Mouse (Mus musculus) embryonic facial prominence, embryonic 15.5 days (tissue): ENCODE data around the gene Mzf1. TPM values are rescaled to one million over a fixed set of nuclear protein-coding genes. Genes with fewer than 3 reads are reported as not detected.

Experiments
- ATAC-seq: fragments of 200-750 bp; cut with Nextera tagmentation; 2 replicates; pipeline ENCODE4 v1.8.0; 2017; ENCODE audit warnings: low read depth, moderate TSS enrichment; ENCODE audit not compliant: insufficient number of reproducible peaks, low FRiP score, low TSS enrichment
- H3K27ac ChIP-seq: fragments of 300-500 bp; sonication (generic); replicated peaks from 2 replicates; pipeline ENCODE4 v1.5.1; 2015; ENCODE audit warnings: mild to moderate bottlenecking, inconsistent platforms
- H3K27me3 ChIP-seq: fragments of 300-500 bp; sonication (generic); 2 replicates; pipeline ENCODE4 v1.6.1; 2015; ENCODE audit warnings: inconsistent platforms
- H3K36me3 ChIP-seq: fragments of 300-500 bp; sonication (generic); 2 replicates; pipeline ENCODE4 v1.6.1; 2015; ENCODE audit warnings: mild to moderate bottlenecking, inconsistent platforms
- H3K4me1 ChIP-seq: fragments of 300-500 bp; sonication (generic); 2 replicates; pipeline ENCODE4 v1.6.1; 2015; ENCODE audit warnings: inconsistent platforms
- H3K4me2 ChIP-seq: fragments of 300-500 bp; sonication (generic); replicated peaks from 2 replicates; pipeline ENCODE4 v1.6.1; 2015; ENCODE audit warnings: mild to moderate bottlenecking, inconsistent platforms
- H3K4me3 ChIP-seq: fragments of 300-500 bp; sonication (generic); replicated peaks from 2 replicates; pipeline ENCODE4 v1.5.1; 2015; ENCODE audit warnings: mild to moderate bottlenecking, inconsistent platforms
- H3K9ac ChIP-seq: fragments of 300-500 bp; sonication (generic); 2 replicates; pipeline ENCODE4 v1.6.1; 2015; ENCODE audit warnings: inconsistent platforms
- H3K9me3 ChIP-seq: fragments of 300-500 bp; sonication (generic); replicated peaks from 2 replicates; pipeline ENCODE4 v1.6.1; 2016; ENCODE audit warnings: inconsistent platforms
- WGBS: fragments of 180-500 bp; shearing (Covaris S2); methylation state at CpG from one replicate; pipeline ENCODE4 v1.1.7; 2015; 5-methylcytosine and 5-hydroxymethylcytosine counted together
- polyA plus RNA-seq: library from polyadenylated mRNA; unstranded; fragments of >200 nt; fragmentation: Nextera tagmentation; extraction: Ambion mirVana; gene quantifications from 2 replicates; pipeline ENCODE4 v1.2.1, GENCODE M21; 2015

The Mzf1 gene
- polyA plus RNA-seq, 1 experiment from 2014 or later, result 4.4 TPM

GRCm38 (mm10) chr7:12998851-12999250, 55.7 kb downstream of the Mzf1 start, which contains the start of gene Trim28:
Gene Trim28 (plus strand): TSS chr7:12999114.
- 70% methylated on average over 3 of the region's 3 CpGs for WGBS
- Histone ChIP-seq H3K36me3 (no peaks in the 10 kb centered on the region; the same call in 1 of the 2 replicates), H3K4me3 (no peak within 1 kb of the TSS), H3K27ac (no peak within 1 kb of the TSS), H3K9ac (no peak within 1 kb of the TSS), H3K27me3 (no peaks in the 10 kb centered on the region), H3K9me3 (no peaks in the 10 kb centered on the region), H3K4me1 (no peaks in the 10 kb centered on the region), H3K4me2 (no peak within 1 kb of the TSS)
- ATAC-seq, result no peak

- no peak within 1 kb of the TSS for H3K4me2 ChIP-seq
These were observed 56.5 kb downstream of the Mzf1 start, which contains the start of gene Slc27a5 for GRCm38 (mm10) chr7:12998053-12998452. Gene Slc27a5 (minus strand): TSS chr7:12998192.

GRCm38 (mm10) chr7:12997230-12997629, 57.3 kb downstream of the Mzf1 start:
- 59% methylated on average over 5 of the region's 5 CpGs for WGBS
- no peak overlapping the region for H3K4me3 ChIP-seq
- no peaks in the 10 kb centered on the region for H3K4me1 ChIP-seq
- no peaks in the 10 kb centered on the region for H3K36me3 ChIP-seq
- H3K9me3 ChIP-seq, result no peaks in the 10 kb centered on the region
- no peak for ATAC-seq
- H3K4me2 ChIP-seq, result no peak overlapping the region
- H3K27ac ChIP-seq, result no peak overlapping the region
- no peaks in the 10 kb centered on the region for H3K27me3 ChIP-seq
- H3K9ac ChIP-seq, result no peak overlapping the region

More at GRCm38 (mm10) chr7:12998053-12998452, 56.5 kb downstream of the Mzf1 start, which contains the start of gene Slc27a5:
- 72% methylated on average over 5 of the region's 5 CpGs for WGBS
- no peak for ATAC-seq
- Histone ChIP-seq H3K4me1 (no peaks in the 10 kb centered on the region), H3K4me3 (no peak within 1 kb of the TSS), H3K27me3 (no peaks in the 10 kb centered on the region), H3K9ac (no peak within 1 kb of the TSS), H3K36me3 (no peaks in the 10 kb centered on the region), H3K9me3 (no peaks in the 10 kb centered on the region), H3K27ac (no peak within 1 kb of the TSS)

DNA sequence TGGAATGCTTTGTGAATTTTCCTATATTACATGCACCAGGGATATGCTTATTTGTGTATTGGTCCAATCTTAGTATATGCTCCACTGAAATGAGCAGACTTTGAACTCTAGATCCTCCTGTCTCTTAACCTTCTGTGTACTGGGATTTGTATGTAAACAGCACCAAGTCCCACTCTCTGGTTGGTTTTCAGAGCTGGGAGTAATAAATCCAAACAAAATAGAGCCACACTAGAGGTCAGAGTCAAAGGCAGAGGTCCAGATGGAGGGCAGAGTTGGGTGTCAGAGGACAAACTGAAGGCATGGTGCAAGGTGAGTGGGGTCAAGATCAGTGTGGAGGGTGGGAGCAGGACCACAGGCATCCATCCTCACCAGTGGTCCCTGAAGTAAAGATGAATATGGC, 58.7 kb downstream of the Mzf1 start:
- no peaks in the 10 kb centered on the region for H3K9me3 ChIP-seq
- no peak overlapping the region for H3K4me3 ChIP-seq
- no peaks in the 10 kb centered on the region for H3K27me3 ChIP-seq
- H3K27ac ChIP-seq, result no peak overlapping the region
- H3K4me2 ChIP-seq, result no peak overlapping the region
- H3K9ac ChIP-seq, result no peak overlapping the region
- no peaks in the 10 kb centered on the region for H3K4me1 ChIP-seq
- no peak for ATAC-seq
- no peaks in the 10 kb centered on the region for H3K36me3 ChIP-seq

- WGBS, result 91% methylated on average over 10 of the region's 10 CpGs
- Histone ChIP-seq H3K4me3 (no peak overlapping the region), H3K9me3 (no peaks in the 10 kb centered on the region), H3K27ac (no peak overlapping the region), H3K4me1 (no peaks in the 10 kb centered on the region), H3K27me3 (no peaks in the 10 kb centered on the region), H3K36me3 (no peaks in the 10 kb centered on the region), H3K9ac (no peak overlapping the region), H3K4me2 (no peak overlapping the region)
- no peak for ATAC-seq
These were observed 61.4 kb downstream of the Mzf1 start for GRCm38 (mm10) chr7:12993148-12993547.

Other genes with a start within 250 kb of the Mzf1 start
- gene Zfp329, start 235.9 kb downstream of the Mzf1 start, polyA plus RNA-seq, result 14.7 and 15.5 TPM in 2 replicates
- 36.6 and 39.7 TPM in 2 replicates for gene Zfp110, start 220.0 kb downstream of the Mzf1 start, polyA plus RNA-seq
- 5.0 and 5.1 TPM in 2 replicates for gene Zfp128, start 173.6 kb downstream of the Mzf1 start, polyA plus RNA-seq
- 17.5 and 17.7 TPM in 2 replicates for gene Zscan22, start 156.9 kb downstream of the Mzf1 start, polyA plus RNA-seq
- 1,070 and 1,140 TPM in 2 replicates for gene Rps5, start 132.5 kb downstream of the Mzf1 start, polyA plus RNA-seq
- 2.6 and 2.8 TPM in 2 replicates for gene Rnf225, start 127.3 kb downstream of the Mzf1 start, polyA plus RNA-seq
- 12.9 and 14.0 TPM in 2 replicates for gene Zfp324, start 88.9 kb downstream of the Mzf1 start, polyA plus RNA-seq
- gene Zfp446, start 76.9 kb downstream of the Mzf1 start, polyA plus RNA-seq, result 8.6 and 10.7 TPM in 2 replicates
- 0.20 TPM in 1 of 2 replicates, not detected in the other for gene Slc27a5, start 56.6 kb downstream of the Mzf1 start, polyA plus RNA-seq
- 279 and 290 TPM in 2 replicates for gene Trim28, start 55.6 kb downstream of the Mzf1 start, polyA plus RNA-seq
- gene Zbtb45, start 44.7 kb downstream of the Mzf1 start, polyA plus RNA-seq, result 26.0 and 29.4 TPM in 2 replicates
- gene Chmp2a, start 20.0 kb downstream of the Mzf1 start, polyA plus RNA-seq, result 179 and 184 TPM in 2 replicates
- gene Ube2m, start 16.5 kb downstream of the Mzf1 start, polyA plus RNA-seq, result 126 and 127 TPM in 2 replicates
- not detected in 2 replicates for gene Vmn1r85, start 40.4 kb upstream of the Mzf1 start, polyA plus RNA-seq
- gene Vmn1r86, start 65.2 kb upstream of the Mzf1 start, polyA plus RNA-seq, result not detected in 2 replicates
- 0.04 TPM in 1 of 2 replicates, not detected in the other for gene Vmn1r87, start 85.4 kb upstream of the Mzf1 start, polyA plus RNA-seq
- gene Vmn1r88, start 104.8 kb upstream of the Mzf1 start, polyA plus RNA-seq, result 0.03 TPM in 1 of 2 replicates, not detected in the other
- not detected in 2 replicates for gene Vmn1r89, start 158.3 kb upstream of the Mzf1 start, polyA plus RNA-seq
- 82.4 and 84.8 TPM in 2 replicates for gene Lig1, start 222.5 kb upstream of the Mzf1 start, polyA plus RNA-seq
- gene Zswim9, start 224.0 kb upstream of the Mzf1 start, polyA plus RNA-seq, result 10.7 TPM in 2 replicates